Mouse (Mus musculus) thymus, postnatal 10 days (tissue): Measurements from ENCODE around the gene Wdr62.

Experiments
- DNase-seq, 2 experiments: peaks; one replicate each; pipeline ENCODE4 v3.0.0; 2021; ENCODE audit warnings: low spot score in 2 of 2

Gene Wdr62

GRCm38 (mm10) chr7:30279951-30280669 lies at the start of gene Wdr62, which contains the start of gene Thap8:
Wdr62 (minus strand) TSS chr7:30280419.
Thap8 (plus strand) TSS chr7:30280094.
- DNase-seq = peak; percentile 87 to 89

DNA sequence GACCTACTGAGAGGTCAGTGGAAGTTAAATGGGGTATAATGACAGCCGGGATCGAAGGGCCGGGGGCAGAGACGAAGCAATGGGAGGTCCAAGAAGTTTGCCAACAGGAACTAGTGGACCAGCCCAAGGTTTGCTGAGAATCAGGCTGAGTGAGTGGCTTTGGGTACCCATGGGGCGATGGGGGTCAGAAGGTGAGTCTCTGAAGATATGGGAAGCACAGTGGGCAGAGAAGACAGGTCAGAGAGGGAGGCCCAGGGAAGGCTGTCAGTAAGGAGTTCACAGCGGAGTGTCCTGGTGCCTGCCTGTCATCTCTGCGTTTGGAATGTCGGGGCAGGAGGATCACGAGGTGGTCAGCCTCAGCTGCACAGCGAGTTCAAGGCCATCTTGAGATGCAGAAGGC lies 48.2 kb upstream of the Wdr62 start:
- no peak for DNase-seq

DNA sequence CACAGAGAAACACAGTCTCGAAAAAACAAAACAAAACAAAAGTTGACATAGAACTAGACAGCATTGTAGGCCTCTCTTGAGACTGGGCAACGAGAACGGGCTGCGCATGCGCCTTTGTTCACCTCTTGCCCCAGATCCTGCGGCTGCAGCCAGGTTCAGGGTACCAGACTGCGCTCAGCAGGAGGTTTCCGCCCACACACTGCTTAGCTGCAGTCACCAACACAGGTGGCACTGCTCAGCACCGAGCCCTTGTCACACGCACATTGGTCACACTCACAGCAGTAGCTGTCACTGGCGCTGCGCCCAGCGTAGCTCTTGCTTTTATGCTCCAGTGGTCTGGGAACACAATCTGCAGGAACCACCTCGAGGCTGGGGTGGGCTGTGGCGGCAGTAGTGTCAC lies 46.9 kb upstream of the Wdr62 start:
- DNase-seq = no peak

DNA sequence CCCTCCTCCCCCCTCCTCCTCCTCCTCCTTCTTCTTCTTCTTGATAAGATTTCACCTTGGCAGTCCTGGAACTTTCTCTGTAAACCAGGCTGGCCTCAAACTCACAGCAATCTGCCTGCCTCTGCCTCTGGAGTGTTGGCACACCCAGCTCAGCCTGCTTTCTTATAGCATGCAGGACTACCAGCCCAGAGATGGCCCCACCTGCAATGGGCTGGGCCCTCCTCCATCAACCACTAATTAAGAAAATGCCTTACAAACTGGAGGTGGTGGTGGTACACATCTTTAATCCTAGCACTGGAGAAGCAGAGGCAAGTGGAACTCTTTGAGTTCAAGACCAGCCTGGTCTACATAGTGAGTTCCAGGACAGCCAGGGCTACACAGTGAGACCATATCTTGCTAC lies 46.2 kb upstream of the Wdr62 start:
- no peak for DNase-seq

- DNase-seq = peak; percentile 44 to 75
Observed at GRCm38 (mm10) chr7:30325364-30325763, 45.1 kb upstream of the Wdr62 start.

- no peak for DNase-seq
Observed at GRCm38 (mm10) chr7:30324300-30324944, 44.2 kb upstream of the Wdr62 start.

DNA sequence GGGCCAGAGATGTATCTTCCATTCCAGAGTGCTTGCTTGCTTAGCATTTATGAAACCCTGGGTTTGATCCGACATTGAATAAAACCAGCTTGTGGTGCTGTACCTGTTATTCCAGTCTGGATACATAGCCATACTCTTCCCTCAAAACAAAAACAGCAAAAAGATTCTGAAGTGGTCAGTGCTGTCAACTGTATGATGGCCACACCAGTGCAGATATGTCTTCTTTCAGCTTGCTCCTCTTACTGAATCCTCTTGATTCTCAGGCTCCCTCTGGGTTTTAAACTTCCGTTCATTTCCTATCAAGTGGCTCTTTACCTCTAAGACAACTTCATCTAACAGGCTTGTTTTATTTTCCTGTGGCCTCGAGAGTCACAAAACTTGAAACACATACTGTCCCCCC lies 43.6 kb upstream of the Wdr62 start, which contains the start of gene Sdhaf1:
Sdhaf1 (minus strand) TSS at position 101 of the 400 bp plus-strand sequence.
- no peak for DNase-seq

DNA sequence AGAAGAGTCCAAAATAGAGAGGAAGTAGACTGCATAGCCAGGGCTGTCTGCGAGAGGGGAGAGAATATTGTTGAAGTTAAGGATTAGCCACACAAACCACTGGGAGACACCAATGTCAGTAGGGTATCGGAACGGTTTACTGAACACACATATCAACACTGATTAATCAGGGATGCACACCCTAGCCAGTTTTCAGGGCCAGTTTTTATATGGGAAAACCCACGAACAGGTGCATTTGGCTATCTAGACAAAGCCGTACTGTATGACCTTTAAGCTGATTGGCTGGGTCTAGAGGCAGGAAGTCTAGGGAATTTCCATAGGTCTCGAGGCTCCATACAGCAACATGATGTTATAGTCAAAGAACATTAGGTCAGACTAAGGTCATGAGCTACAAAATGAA lies 42.6 kb upstream of the Wdr62 start:
- no peak for DNase-seq

DNA sequence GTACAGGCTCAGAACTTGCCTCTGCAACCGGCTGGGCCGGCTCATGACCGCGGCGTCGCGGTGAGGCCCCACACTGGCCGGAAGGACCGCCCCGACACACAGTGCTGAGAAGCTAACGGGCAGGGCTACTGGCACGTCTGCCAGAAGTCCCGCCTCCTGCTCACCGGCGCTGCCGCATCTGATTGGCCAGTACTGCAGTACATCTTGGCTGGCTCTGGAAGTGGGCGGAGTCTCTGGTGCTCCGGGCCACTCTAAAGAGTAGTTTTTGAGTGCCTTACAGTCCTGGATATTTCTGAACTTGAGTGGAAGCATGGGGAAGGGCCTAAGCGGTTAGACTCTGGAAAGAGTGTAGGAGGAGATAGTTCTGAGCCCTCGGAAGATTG lies 42.1 kb upstream of the Wdr62 start:
- DNase-seq = peak; percentile 95 to 96

DNA sequence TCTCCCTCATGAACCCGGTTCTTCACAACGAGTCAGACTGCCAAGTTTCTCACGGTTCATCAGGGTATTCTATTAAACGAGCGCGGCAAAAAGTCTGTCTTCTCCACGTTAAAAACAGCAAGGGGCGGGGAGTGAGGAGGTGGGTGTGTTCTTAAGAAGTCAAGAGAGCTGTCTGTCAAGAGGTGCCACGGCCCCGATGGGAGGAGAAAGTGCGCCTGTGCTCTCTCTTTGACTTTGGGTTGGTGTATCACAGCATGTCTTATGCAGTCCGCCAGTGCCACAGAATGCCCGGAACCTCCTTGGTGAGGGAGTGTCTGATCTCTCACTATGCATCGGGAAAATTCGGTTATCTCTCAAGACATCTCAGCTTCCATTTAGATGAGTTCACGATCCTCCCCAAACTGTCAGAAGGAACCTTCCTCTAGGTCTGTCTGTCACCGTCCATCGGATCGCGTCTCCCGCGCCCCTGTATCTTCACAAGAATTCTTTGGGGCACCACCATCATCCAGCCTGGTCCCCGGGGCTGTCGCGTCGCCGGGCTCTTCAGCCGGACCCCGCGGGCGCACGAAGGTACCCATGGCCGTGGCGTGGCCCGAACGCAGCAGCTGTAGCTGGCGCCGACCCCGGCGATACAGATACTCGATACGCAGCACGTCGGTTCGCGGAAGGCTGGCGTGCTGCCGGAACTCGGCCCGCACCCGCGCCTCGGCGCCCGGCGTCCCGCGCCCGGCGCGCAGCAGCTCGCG lies 41.5 kb upstream of the Wdr62 start, which contains the start of gene E130208F15Rik:
E130208F15Rik (plus strand) TSS at position 202 of the 746 bp plus-strand sequence.
- peak; percentile 64 to 71 for DNase-seq

DNA sequence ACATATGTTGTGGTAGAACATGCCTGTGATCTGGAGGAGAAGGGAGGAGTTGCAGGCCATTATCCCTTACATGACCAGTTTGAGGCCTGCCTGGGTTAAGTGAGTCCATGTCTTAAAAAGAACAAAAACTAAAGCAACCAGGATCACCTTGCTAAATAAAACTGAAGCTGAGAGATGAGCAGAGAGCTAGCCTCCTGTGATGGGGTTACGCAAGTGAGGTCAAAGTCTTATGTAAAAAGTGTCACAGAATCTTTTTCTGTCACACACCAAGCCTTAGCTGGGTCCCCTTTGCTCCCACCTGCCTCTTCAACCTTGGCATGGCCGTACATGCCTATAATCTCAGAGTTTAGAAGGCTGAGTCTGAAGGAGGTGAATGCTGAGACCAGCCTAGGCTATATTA lies 40.7 kb upstream of the Wdr62 start:
- DNase-seq = no peak

- DNase-seq = no peak
Observed at GRCm38 (mm10) chr7:30318142-30318541, 37.9 kb upstream of the Wdr62 start.

GRCm38 (mm10) chr7:30315559-30316529 lies 35.6 kb upstream of the Wdr62 start:
- no peak for DNase-seq

DNA sequence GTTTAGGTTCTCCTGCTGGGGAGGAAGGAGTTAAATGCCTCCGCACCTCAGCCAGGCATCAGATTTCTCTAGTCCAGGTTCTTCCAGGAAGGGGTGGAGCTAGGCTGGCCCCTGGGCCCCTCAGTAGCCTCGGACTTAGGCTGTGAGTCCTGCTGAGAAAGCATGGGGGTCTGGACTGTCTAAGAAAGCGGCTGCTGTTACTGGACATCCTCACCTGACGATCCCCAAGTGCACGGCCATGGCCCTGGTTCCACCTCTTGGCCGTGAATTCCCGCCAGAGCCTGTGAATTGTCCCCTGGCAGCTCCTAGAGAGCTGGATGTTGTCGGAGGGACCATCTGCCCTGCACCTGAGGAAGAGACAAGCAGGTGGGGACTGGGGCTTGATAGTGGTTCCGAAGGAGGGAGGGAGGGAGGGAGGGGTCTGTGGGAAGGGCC lies 34.5 kb upstream of the Wdr62 start, which contains the start of gene Syne4:
Syne4 (plus strand) TSS at position 87 of the 435 bp plus-strand sequence.
- no peak for DNase-seq

DNA sequence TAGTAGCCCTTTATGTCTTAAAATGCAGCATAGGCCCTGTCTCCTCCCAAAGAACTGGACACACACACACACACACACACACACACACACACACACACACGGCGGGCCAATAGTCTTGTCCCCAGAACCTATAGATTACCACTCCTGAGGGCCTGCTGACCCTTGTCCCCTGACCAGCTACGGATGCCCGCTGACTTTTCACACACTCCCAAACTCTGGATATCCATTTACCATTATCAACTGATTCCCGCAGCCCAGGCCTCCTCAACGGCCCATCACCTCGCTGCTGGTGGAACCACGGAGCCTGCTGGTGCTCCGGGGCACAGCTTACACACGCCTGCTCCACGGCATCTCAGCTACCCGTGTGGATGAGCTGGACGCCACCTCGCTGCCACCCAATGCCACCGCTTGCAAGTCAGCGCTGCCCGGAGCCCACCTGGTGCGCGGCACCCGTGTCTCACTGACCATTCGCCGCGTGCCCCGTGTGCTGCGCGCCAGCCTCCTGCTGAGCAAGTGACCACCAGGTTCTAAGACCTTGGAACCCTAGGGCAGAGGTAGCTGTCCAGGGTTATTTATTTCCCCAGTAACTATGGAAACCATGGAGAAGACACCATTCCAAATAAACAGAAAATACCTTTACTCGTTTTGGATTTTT lies 33.6 kb upstream of the Wdr62 start:
- no peak for DNase-seq

- DNase-seq = no peak
Observed at GRCm38 (mm10) chr7:30310136-30310535, 29.9 kb upstream of the Wdr62 start.

DNA sequence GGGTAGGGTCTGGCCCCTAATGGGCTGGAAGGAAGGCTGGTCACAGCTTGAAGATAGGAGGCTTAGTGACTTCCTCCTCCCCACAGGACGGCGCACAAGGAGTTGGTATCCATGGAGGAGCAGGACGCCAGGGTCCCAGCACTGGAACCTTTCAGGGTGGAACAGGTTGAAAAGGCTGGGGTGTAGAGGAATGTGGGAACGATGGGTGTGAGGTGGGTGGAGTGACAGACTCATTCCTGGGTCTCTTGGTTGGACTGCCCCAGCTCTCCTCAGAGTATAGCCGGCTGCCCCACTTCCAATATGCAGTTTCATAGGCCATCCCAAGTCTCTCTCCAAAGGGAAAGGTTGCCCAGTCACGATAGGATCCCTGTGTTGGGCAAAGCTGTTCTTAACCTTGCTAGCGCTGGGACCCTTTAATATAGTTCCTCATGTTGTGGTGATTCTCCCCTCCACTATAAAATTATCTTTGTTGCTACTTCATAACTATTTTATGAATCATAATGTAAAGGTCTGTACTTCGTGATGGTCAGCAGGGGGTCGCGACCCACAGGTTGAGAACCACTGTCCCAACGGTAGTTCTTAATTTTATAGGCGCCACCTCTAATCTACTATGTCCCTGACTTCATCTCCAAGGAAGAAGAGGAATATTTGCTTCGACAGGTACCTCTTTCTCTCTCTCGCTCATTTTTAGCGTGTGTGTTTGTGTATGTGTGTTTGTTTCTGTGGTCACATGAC lies 29.3 kb upstream of the Wdr62 start:
- no peak for DNase-seq

- peak; percentile 87 to 91 for DNase-seq
Observed at GRCm38 (mm10) chr7:30308076-30309005, 28.1 kb upstream of the Wdr62 start, which contains the start of gene Alkbh6. Alkbh6 (plus strand) TSS chr7:30308717.
